Comparison of ENCODE assay signal across 8 mouse cellular contexts in the genomic region with DNA sequence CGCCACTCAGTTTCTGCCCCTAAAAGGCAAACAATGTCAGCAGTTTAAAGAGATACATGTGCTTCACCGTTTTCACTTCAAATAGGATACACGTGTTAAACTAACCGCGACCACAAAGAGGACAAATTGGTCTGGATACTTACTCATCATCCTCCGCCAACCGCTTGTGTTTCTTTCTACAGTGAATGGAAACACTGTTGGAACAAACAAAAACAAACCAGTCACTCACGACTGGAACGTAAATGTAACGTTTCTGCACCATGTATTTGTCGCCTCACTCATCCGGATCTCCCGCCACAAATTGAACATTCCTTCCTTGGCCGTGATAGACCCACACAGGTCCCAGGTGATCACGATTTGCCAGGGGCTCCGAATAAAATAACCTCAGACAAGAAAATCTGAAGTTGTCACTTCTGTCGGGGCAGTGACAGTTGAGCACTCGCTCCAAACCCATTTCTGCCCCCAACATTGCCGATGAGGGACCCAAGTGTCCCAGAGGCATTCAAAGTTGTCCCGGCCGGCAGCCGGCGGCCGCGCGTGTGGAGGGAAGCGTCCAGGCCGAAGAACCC. TPM values are rescaled to one million over a fixed set of nuclear protein-coding genes. Genes with fewer than 3 reads are reported as not detected.
DNase-seq lines count a peak whose midpoint lies in the region; ATAC-seq and TF ChIP-seq lines count a peak whose summit lies in the region.

No protein-coding gene starts in this region.

- peak overlapping the region; percentile 81 for H3K4me3 ChIP-seq in heart, postnatal 0 days (ENCODE audit: low read depth, low read length)
- H3K4me3 ChIP-seq in E14TG2a.4 (replicated peaks; ENCODE audit: low read length), result peak overlapping the region; percentile 90
- H3K4me3 ChIP-seq in embryonic facial prominence, embryonic 15.5 days (replicated peaks), result peak overlapping the region; percentile 91
- H3K4me3 ChIP-seq in limb, embryonic 15.5 days, result peak overlapping the region; percentile 91
- H3K4me3 ChIP-seq in stomach, embryonic 16.5 days (replicated peaks; ENCODE audit: low read length), result peak overlapping the region; percentile 90

- no peak for TF ChIP-seq CTCF in heart, postnatal 0 days (IDR thresholded peaks at IDR 0.05; ENCODE audit: low read depth)
- no peak for TF ChIP-seq CTCF in E14TG2a.4 (conservative IDR thresholded peaks at IDR 0.05; ENCODE audit: low read length)

- no peaks in the 10 kb centered on the region for H3K27me3 ChIP-seq in heart, postnatal 0 days (ENCODE audit: control insufficient read depth, insufficient read depth, low read length)
- H3K27me3 ChIP-seq in E14TG2a.4 (ENCODE audit: insufficient read depth, low read length), result no peaks in the 10 kb centered on the region
- H3K27me3 ChIP-seq in embryonic facial prominence, embryonic 15.5 days, result no peaks in the 10 kb centered on the region
- H3K27me3 ChIP-seq in limb, embryonic 15.5 days, result no peaks in the 10 kb centered on the region
- H3K27me3 ChIP-seq in stomach, embryonic 16.5 days (ENCODE audit: control insufficient read depth, insufficient read depth, low read length), result no peaks in the 10 kb centered on the region

- H3K27ac ChIP-seq in heart, postnatal 0 days (ENCODE audit: low read depth), result peak overlapping the region; percentile 89
- peak overlapping the region; percentile 76 for H3K27ac ChIP-seq in embryonic facial prominence, embryonic 15.5 days (replicated peaks)
- peak overlapping the region; percentile 85 for H3K27ac ChIP-seq in limb, embryonic 15.5 days
- H3K27ac ChIP-seq in stomach, embryonic 16.5 days (ENCODE audit: low read length), result peak overlapping the region; percentile 63

- H3K9ac ChIP-seq in heart, postnatal 0 days (replicated peaks; ENCODE audit: low read depth, low read length), result peak overlapping the region; percentile 82
- H3K9ac ChIP-seq in embryonic facial prominence, embryonic 15.5 days, result peak overlapping the region; percentile 87
- peak overlapping the region; percentile 90 for H3K9ac ChIP-seq in limb, embryonic 15.5 days
- peak overlapping the region; percentile 96 for H3K9ac ChIP-seq in stomach, embryonic 16.5 days (ENCODE audit: low read length)

- H3K36me3 ChIP-seq in heart, postnatal 0 days (replicated peaks; ENCODE audit: control insufficient read depth, insufficient read depth, low read length), result peaks cover 9% of the 10 kb centered on the region; the same call in 1 of the 2 replicates
- peaks cover 43% of the 10 kb centered on the region for H3K36me3 ChIP-seq in E14TG2a.4 (ENCODE audit: insufficient read depth, low read length)
- peaks cover 15% of the 10 kb centered on the region for H3K36me3 ChIP-seq in embryonic facial prominence, embryonic 15.5 days
- 0 out of 2 replicates have a peak, but pooled peaks cover 4% of the 10 kb centered on the region for H3K36me3 ChIP-seq in limb, embryonic 15.5 days
- peaks cover 10% of the 10 kb centered on the region for H3K36me3 ChIP-seq in stomach, embryonic 16.5 days (ENCODE audit: control insufficient read depth, insufficient read depth, low read length)

- under 1% methylated on average over 28 of the region's 28 CpGs for whole genome bisulfite sequencing in heart, postnatal 0 days
- under 1% methylated on average over 28 of the region's 28 CpGs for WGBS in embryonic facial prominence, embryonic 15.5 days
- under 1% methylated on average over 28 of the region's 28 CpGs for WGBS in limb, embryonic 15.5 days
- under 1% methylated on average over 28 of the region's 28 CpGs for WGBS in stomach, embryonic 16.5 days

- no peak for DNase-seq in heart, postnatal 0 days (ENCODE audit: low spot score)
- no peak for DNase-seq in heart, adult 11 months
- DNase-seq in right cerebral cortex, adult 18-20 months, result no peak
- no peak for DNase-seq in left cerebral cortex, adult 11 months (ENCODE audit: low spot score)

- H3K4me1 ChIP-seq in heart, postnatal 0 days (ENCODE audit: control insufficient read depth, insufficient read depth), result peaks cover 4% of the 10 kb centered on the region; the same call in 1 of the 2 replicates
- H3K4me1 ChIP-seq in E14TG2a.4 (replicated peaks; ENCODE audit: low read depth, low read length), result peaks cover 83% of the 10 kb centered on the region
- H3K4me1 ChIP-seq in embryonic facial prominence, embryonic 15.5 days, result peaks cover 20% of the 10 kb centered on the region
- H3K4me1 ChIP-seq in limb, embryonic 15.5 days, result peaks cover 14% of the 10 kb centered on the region
- peaks cover 17% of the 10 kb centered on the region for H3K4me1 ChIP-seq in stomach, embryonic 16.5 days (ENCODE audit: control insufficient read depth, insufficient read depth, low read length)

- no peaks in the 10 kb centered on the region for H3K9me3 ChIP-seq in heart, postnatal 0 days (replicated peaks; ENCODE audit: control insufficient read depth, low read length)
- no peaks in the 10 kb centered on the region for H3K9me3 ChIP-seq in E14TG2a.4 (ENCODE audit: low read length)
- no peaks in the 10 kb centered on the region for H3K9me3 ChIP-seq in embryonic facial prominence, embryonic 15.5 days (replicated peaks)
- H3K9me3 ChIP-seq in limb, embryonic 15.5 days, result no peaks in the 10 kb centered on the region
- H3K9me3 ChIP-seq in stomach, embryonic 16.5 days (replicated peaks; ENCODE audit: control insufficient read depth, low read length), result no peaks in the 10 kb centered on the region

- no peak for ATAC-seq in heart, postnatal 0 days (ENCODE audit: insufficient read depth, low read depth)
- ATAC-seq in embryonic facial prominence, embryonic 15.5 days (ENCODE audit: insufficient number of reproducible peaks, low FRiP score, low TSS enrichment, low read depth), result no peak
- ATAC-seq in limb, embryonic 15.5 days (ENCODE audit: insufficient number of reproducible peaks, low FRiP score, low TSS enrichment, low read depth), result no peak
- no peak for ATAC-seq in stomach, embryonic 16.5 days (ENCODE audit: insufficient read depth, low FRiP score)

- TF ChIP-seq EP300 in heart, postnatal 0 days (IDR thresholded peaks at IDR 0.05; ENCODE audit: low read depth), result no peak

- H3K4me2 ChIP-seq in heart, postnatal 0 days (ENCODE audit: low read depth, low read length), result peak overlapping the region; percentile 92
- peak overlapping the region; percentile 62 for H3K4me2 ChIP-seq in embryonic facial prominence, embryonic 15.5 days (replicated peaks)
- peak overlapping the region; percentile 58 for H3K4me2 ChIP-seq in limb, embryonic 15.5 days
- peak overlapping the region; percentile 80 for H3K4me2 ChIP-seq in stomach, embryonic 16.5 days (ENCODE audit: low read depth, low read length)

RNA-seq across cellular contexts. Expression of a gene that starts 0.7 kb away (rescaled TPM):
- 9.7 and 12.5 TPM in 2 replicates for total RNA-seq in heart, postnatal 0 days (2014; rRNA removed; ENCODE audit: low replicate concordance)
- 7.3 and 8.2 TPM in 2 replicates for polyA plus RNA-seq in heart, postnatal 0 days (2015; fragmentation: Nextera tagmentation; extraction: Ambion mirVana)
- 17.7 and 19.2 TPM in 2 replicates for polyA plus RNA-seq in embryonic facial prominence, embryonic 15.5 days (2015; fragmentation: Nextera tagmentation; extraction: Ambion mirVana)
- 16.0 and 17.4 TPM in 2 replicates for polyA plus RNA-seq in limb, embryonic 15.5 days (2015; fragmentation: Nextera tagmentation; extraction: Ambion mirVana)
- polyA plus RNA-seq in stomach, embryonic 16.5 days (2015; fragmentation: Nextera tagmentation; extraction: Ambion mirVana), result 13.3 and 13.8 TPM in 2 replicates

RNA-seq across cellular contexts. Expression of a gene that starts 20.9 kb away (rescaled TPM):
- 84.9 and 90.7 TPM in 2 replicates for total RNA-seq in heart, postnatal 0 days (2014; rRNA removed; ENCODE audit: low replicate concordance)
- 70.7 and 96.1 TPM in 2 replicates for polyA plus RNA-seq in heart, postnatal 0 days (2015; fragmentation: Nextera tagmentation; extraction: Ambion mirVana)
- polyA plus RNA-seq in embryonic facial prominence, embryonic 15.5 days (2015; fragmentation: Nextera tagmentation; extraction: Ambion mirVana), result 209 and 218 TPM in 2 replicates
- polyA plus RNA-seq in limb, embryonic 15.5 days (2015; fragmentation: Nextera tagmentation; extraction: Ambion mirVana), result 238 and 242 TPM in 2 replicates
- polyA plus RNA-seq in stomach, embryonic 16.5 days (2015; fragmentation: Nextera tagmentation; extraction: Ambion mirVana), result 238 and 248 TPM in 2 replicates

RNA-seq across cellular contexts. Expression of a gene that starts 28.2 kb away (rescaled TPM):
- total RNA-seq in heart, postnatal 0 days (2014; rRNA removed; ENCODE audit: low replicate concordance), result not detected in 2 replicates
- not detected in 2 replicates for polyA plus RNA-seq in heart, postnatal 0 days (2015; fragmentation: Nextera tagmentation; extraction: Ambion mirVana)
- polyA plus RNA-seq in embryonic facial prominence, embryonic 15.5 days (2015; fragmentation: Nextera tagmentation; extraction: Ambion mirVana), result not detected in 2 replicates
- not detected in 2 replicates for polyA plus RNA-seq in limb, embryonic 15.5 days (2015; fragmentation: Nextera tagmentation; extraction: Ambion mirVana)
- 0.10 TPM in 2 replicates for polyA plus RNA-seq in stomach, embryonic 16.5 days (2015; fragmentation: Nextera tagmentation; extraction: Ambion mirVana)
